Mouse (Mus musculus): ENCODE measurements around the gene Edem2. TPM values are rescaled to one million over a fixed set of nuclear protein-coding genes. Genes with fewer than 3 reads are reported as not detected.
"Not testable (repeated sequence)": the region's sequence is repeated elsewhere in the genome, so short reads cannot be mapped to it uniquely, and the experiment has no call there.

The Edem2 gene
- polyA plus RNA-seq, 1 experiment from 2014 or later, result 33.7 TPM

DNA sequence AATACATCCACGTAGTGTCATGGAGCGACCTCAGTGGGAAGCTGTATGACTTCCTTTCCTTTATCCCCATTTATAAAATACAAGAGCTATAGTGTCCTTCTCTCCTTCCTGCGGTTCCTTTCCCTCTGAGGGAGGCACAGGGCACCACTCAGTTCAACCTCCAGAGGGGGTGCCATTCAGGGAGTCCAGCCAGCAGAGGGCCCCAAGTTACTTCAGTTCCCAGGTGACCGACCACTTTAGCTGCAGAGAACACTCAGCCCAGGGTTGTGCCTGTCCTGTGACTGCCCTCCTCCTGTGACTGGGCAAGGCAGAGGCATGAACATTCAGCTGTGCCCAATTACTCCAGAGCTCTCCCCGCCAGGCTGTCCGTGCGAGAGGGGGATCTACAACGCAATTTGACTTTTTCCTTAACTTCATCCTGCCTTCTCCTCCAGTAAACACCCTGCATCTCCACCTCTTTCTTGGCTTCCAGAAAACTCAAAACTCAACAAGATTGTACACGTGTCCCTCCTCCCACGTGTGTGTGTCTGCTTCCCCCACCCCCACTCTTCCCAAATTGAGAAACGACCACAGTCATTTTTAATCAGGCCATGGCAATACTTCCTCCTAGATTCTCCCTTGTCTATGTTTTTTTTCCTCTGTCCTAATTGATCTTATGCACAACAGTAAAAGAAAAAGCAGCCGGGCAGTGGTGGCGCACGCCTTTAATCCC, 27.7 kb upstream of the Edem2 start:
- no peak for ATAC-seq (ENCODE audit: insufficient number of reproducible peaks, low FRiP score, low TSS enrichment, low read depth)
- Histone ChIP-seq H3K4me2 (no peak overlapping the region), H3K27me3 (no peaks in the 10 kb centered on the region; the same call in 1 of the 2 replicates), H3K9me3 (no peaks in the 10 kb centered on the region), H3K4me3 (no peak overlapping the region), H3K27ac (no peak overlapping the region), H3K9ac (no peak overlapping the region), H3K4me1 (no peaks in the 10 kb centered on the region), H3K36me3 (no peaks in the 10 kb centered on the region)
- 48% methylated on average over 14 of the region's 14 CpGs for WGBS

DNA sequence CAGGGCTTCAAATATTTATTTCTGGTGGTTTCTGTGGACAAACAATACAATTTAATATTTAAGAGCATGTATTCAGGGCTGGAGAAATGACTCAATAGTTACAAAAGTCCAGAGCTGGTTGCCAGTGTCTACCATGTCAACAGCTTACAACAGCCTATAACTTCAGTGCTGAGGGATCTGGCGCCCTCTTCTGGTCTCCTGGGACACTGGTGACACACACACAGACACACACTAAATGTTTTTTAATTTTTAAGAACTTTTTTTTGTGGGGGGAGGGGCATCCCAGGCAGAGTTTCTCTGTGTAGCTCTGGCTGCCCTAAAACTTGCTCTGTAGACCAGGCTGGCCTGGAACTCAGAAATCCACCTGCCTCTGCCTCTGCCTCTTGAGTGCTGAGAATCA, 26.5 kb upstream of the Edem2 start:
- H3K27ac ChIP-seq, result no peak overlapping the region
- 8% methylated on average over 1 of the region's 1 CpGs for WGBS
- H3K4me2 ChIP-seq, result no peak overlapping the region
- H3K4me3 ChIP-seq, result no peak overlapping the region
- H3K27me3 ChIP-seq, result peaks cover 3% of the 10 kb centered on the region; the same call in 1 of the 2 replicates
- H3K36me3 ChIP-seq, result no peaks in the 10 kb centered on the region
- H3K9me3 ChIP-seq, result no peaks in the 10 kb centered on the region
- H3K9ac ChIP-seq, result no peak overlapping the region
- peaks cover 5% of the 10 kb centered on the region for H3K4me1 ChIP-seq
- ATAC-seq (ENCODE audit: insufficient number of reproducible peaks, low FRiP score, low TSS enrichment, low read depth), result no peak

DNA sequence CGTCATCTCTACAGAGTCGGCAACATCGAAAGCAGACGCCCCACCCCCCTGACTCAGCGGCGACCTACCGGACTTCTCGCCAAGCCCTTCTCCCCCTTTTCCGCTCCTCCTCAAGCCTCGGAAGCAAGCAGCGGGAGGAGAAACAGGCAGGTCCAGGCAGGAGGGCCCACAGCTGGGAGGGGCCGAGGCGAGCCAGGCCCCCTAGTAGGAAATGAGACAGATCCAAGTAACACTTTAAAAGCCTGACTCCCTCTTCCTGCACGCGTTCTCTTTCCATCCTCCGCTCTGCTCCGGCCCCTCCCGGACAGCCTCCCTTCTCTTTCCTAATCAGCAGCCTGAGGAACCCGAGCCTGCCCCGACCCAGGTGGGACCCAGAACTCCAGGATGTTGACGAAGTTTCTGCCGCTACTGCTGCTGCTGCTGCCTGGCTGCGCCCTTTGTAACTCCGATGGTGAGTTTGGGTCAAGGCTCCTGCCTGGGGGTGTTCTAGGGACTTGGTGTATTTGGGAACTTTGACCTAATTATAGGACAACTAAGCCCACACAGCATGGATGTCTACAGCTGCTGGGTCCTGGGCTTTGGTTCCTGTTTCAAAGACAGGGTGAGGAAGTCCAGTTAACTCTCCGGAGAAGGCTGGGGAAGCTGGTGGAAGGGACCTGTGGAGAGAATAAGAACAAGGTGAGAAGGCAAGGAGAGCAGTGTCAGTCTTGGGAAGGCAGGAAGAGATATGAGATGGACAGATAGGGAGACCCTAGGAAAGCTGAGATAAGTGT, 21.9 kb upstream of the Edem2 start, which contains the start of gene Procr:
Gene Procr (plus strand): TSS at position 104 of the 773 bp plus-strand sequence.
- peak within 1 kb of the TSS; percentile 40; the same call in 1 of the 2 replicates for H3K9ac ChIP-seq
- no peaks in the 10 kb centered on the region for H3K36me3 ChIP-seq
- ATAC-seq (ENCODE audit: insufficient number of reproducible peaks, low FRiP score, low TSS enrichment, low read depth), result peak; percentile 75; the same call in 1 of the 2 replicates
- H3K27me3 ChIP-seq, result peaks cover 3% of the 10 kb centered on the region; the same call in 1 of the 2 replicates
- no peak within 1 kb of the TSS for H3K27ac ChIP-seq
- no peaks in the 10 kb centered on the region for H3K9me3 ChIP-seq
- H3K4me3 ChIP-seq, result peak within 1 kb of the TSS; percentile 41
- peak within 1 kb of the TSS; percentile 68 for H3K4me2 ChIP-seq
- 2% methylated on average over 25 of the region's 25 CpGs for WGBS
- H3K4me1 ChIP-seq, result peaks cover 5% of the 10 kb centered on the region

DNA sequence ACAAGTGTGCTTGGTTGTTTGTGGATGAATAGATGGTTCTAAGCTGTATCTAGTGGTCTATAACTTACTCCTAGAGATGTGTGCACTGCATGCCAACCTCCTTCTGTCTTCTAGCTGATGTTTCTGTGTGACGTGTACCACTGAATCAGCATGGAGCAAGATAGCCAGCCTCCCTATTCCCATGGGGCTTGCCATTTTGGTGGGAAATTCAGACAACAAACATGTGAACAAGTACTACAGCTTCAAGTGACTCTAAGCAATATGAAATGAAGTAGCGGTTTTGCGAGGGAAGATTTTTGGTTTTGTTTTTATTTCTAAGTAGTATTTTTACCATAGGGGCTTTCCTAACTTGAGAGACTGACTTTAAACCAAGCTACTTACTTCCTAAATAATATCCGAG, 20.1 kb upstream of the Edem2 start:
- H3K27me3 ChIP-seq, result peaks cover 3% of the 10 kb centered on the region; the same call in 1 of the 2 replicates
- no peak overlapping the region for H3K27ac ChIP-seq
- ATAC-seq (ENCODE audit: insufficient number of reproducible peaks, low FRiP score, low TSS enrichment, low read depth), result no peak
- no peak overlapping the region for H3K9ac ChIP-seq
- H3K9me3 ChIP-seq, result no peaks in the 10 kb centered on the region
- no peak overlapping the region for H3K4me2 ChIP-seq
- WGBS, result 88% methylated on average over 4 of the region's 4 CpGs
- H3K36me3 ChIP-seq, result no peaks in the 10 kb centered on the region
- H3K4me3 ChIP-seq, result no peak overlapping the region
- H3K4me1 ChIP-seq, result peaks cover 5% of the 10 kb centered on the region

DNA sequence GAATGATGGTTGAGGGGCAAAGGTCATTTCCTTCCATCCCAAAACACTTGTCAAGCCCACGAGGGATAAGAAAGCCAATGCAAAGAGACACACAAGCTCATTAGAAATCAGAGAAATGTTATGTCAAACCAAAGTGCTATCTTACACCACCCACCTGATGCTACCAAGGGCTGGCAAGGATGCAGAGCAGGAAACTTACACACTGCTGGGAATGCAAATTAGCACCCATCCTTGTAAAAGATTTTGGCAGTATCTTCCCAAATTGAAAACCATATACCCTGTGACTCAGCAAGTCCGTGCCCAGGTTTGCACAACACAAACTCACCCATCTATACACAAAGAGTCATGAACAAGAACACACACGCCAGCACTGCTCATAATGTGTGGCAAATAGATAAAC, 16.2 kb upstream of the Edem2 start:
- H3K9ac ChIP-seq, result no peak overlapping the region
- no peak overlapping the region for H3K27ac ChIP-seq
- H3K4me3 ChIP-seq, result no peak overlapping the region
- no peak overlapping the region for H3K4me2 ChIP-seq
- no peaks in the 10 kb centered on the region for H3K27me3 ChIP-seq
- 61% methylated on average over 3 of the region's 3 CpGs for WGBS
- no peaks in the 10 kb centered on the region for H3K36me3 ChIP-seq
- no peaks in the 10 kb centered on the region for H3K9me3 ChIP-seq
- ATAC-seq (ENCODE audit: insufficient number of reproducible peaks, low FRiP score, low TSS enrichment, low read depth), result no peak
- peaks cover 6% of the 10 kb centered on the region for H3K4me1 ChIP-seq

DNA sequence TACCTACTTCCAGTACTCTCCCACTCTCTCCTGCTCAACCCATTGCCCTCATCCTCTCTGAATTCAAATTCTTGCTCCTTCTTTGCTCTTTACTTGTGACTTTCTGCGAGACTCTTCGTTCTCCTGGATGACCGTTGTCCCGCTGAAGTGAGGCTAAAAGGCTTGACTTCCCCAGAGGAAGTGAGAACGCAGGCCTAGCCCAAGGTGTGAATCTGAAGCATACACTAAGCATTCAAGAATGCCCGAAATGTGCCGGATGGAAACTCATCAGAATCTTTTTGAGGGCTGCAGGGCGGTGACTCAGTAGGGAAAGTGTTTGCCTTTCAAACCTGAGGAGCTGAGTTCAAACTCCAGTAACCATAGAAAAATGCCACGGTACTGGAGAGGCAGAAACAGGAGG, 14.1 kb upstream of the Edem2 start:
- no peaks in the 10 kb centered on the region for H3K36me3 ChIP-seq
- no peak overlapping the region for H3K4me2 ChIP-seq
- 77% methylated on average over 9 of the region's 9 CpGs for WGBS
- H3K27me3 ChIP-seq, result no peaks in the 10 kb centered on the region
- no peak for ATAC-seq (ENCODE audit: insufficient number of reproducible peaks, low FRiP score, low TSS enrichment, low read depth)
- H3K9ac ChIP-seq, result no peak overlapping the region
- no peak overlapping the region for H3K4me3 ChIP-seq
- no peaks in the 10 kb centered on the region for H3K9me3 ChIP-seq
- 0 out of 2 replicates have a peak overlapping the region, but pooled peaks have one; percentile 9 for H3K27ac ChIP-seq
- H3K4me1 ChIP-seq, result peaks cover 6% of the 10 kb centered on the region

DNA sequence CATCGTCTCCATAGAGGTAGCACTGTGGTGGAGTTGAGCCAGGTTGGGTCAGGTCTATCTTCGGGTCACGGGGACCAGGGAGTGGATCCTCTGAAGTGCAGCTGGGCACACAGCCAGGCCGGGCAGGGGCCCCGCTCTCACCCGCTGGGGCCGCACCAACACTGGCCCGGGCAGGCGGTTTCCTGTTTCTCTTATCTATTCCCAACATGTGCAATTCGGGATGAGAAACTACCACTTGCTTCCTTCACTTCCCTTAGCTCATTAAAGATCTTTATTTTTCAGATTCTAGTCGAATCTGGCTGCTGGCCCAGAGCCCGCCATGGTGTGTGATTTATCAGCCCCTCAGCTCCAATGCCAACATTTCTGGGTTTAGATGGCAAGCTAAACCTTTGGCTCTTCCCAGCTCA, 13.7 kb upstream of the Edem2 start:
- no peaks in the 10 kb centered on the region for H3K9me3 ChIP-seq
- 0 out of 2 replicates have a peak overlapping the region, but pooled peaks have one; percentile 9 for H3K27ac ChIP-seq
- H3K36me3 ChIP-seq, result no peaks in the 10 kb centered on the region
- peaks cover 6% of the 10 kb centered on the region for H3K4me1 ChIP-seq
- ATAC-seq (ENCODE audit: insufficient number of reproducible peaks, low FRiP score, low TSS enrichment, low read depth), result no peak
- H3K4me2 ChIP-seq, result no peak overlapping the region
- H3K4me3 ChIP-seq, result no peak overlapping the region
- no peaks in the 10 kb centered on the region for H3K27me3 ChIP-seq
- WGBS, result 65% methylated on average over 12 of the region's 12 CpGs
- no peak overlapping the region for H3K9ac ChIP-seq

DNA sequence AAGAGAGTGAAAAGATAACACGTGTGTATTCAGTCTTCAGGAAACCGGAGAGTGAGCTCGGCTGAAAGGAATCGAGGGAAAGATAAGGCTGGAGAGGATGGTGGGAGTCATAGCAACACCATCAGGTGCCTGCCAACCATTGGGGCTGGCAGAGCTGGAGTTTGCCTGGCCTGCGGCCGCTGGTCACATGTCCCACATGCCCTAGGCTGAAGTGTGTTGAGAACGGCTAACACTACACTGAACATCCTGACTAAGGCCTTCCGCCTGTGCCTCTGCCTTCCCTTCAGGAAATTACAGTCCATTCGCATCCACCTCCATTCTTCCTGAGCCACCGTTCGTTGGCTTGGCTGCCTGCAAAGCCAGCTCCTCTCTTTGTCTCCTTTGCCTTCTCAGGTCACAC, 12.9 kb upstream of the Edem2 start:
- Histone ChIP-seq H3K9ac (no peak overlapping the region), H3K4me1 (peaks cover 6% of the 10 kb centered on the region), H3K4me3 (no peak overlapping the region), H3K9me3 (no peaks in the 10 kb centered on the region), H3K36me3 (no peaks in the 10 kb centered on the region), H3K27ac (no peak overlapping the region), H3K4me2 (no peak overlapping the region), H3K27me3 (no peaks in the 10 kb centered on the region)
- WGBS, result 82% methylated on average over 11 of the region's 11 CpGs
- ATAC-seq (ENCODE audit: insufficient number of reproducible peaks, low FRiP score, low TSS enrichment, low read depth), result no peak

DNA sequence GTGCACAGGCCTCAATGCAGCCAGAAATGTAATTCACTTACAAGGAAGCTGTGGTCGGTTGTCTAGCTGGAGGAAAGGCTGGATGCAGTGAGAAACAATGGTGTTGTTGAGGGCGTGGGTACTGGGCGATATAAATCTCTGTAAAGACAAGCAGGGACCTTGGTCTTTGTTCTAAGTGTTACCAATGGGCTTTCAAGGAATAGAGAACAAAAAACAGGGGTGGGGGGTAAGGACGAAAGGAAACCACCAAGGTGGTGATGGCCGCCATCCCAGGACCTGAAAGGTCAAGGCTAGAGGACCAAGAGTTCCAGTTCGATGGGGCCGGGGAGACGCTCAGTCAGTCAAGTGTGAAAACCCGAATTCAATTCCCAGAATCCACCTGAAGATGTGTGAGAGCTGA, 8.5 kb upstream of the Edem2 start:
- H3K36me3 ChIP-seq, result no peaks in the 10 kb centered on the region
- H3K9ac ChIP-seq, result no peak overlapping the region
- no peaks in the 10 kb centered on the region for H3K27me3 ChIP-seq
- no peak overlapping the region for H3K27ac ChIP-seq
- no peak overlapping the region for H3K4me3 ChIP-seq
- H3K4me1 ChIP-seq, result peaks cover 1% of the 10 kb centered on the region
- H3K9me3 ChIP-seq, result no peaks in the 10 kb centered on the region
- ATAC-seq (ENCODE audit: insufficient number of reproducible peaks, low FRiP score, low TSS enrichment, low read depth), result no peak
- H3K4me2 ChIP-seq, result no peak overlapping the region
- WGBS, result 75% methylated on average over 9 of the region's 9 CpGs

DNA sequence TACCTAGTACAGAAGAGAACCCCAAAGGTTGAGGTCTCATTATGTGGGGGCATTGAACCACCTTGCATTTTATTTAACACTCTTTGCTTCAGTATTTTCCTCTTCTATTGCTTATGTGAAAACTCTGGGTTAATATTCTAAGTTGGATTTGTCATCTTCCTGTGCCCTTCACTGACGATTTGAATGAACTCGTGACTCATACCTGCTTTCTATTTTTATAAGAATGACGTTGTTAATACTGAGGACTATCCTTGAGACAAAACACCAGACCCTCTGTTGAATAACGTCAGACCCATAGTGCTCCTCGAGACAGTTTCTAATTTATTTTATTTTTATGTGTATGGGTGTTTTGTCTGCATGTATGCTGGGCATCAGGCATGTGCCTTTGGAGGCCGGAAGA, 7.7 kb upstream of the Edem2 start:
- 77% methylated on average over 6 of the region's 6 CpGs for WGBS
- H3K36me3 ChIP-seq, result no peaks in the 10 kb centered on the region

DNA sequence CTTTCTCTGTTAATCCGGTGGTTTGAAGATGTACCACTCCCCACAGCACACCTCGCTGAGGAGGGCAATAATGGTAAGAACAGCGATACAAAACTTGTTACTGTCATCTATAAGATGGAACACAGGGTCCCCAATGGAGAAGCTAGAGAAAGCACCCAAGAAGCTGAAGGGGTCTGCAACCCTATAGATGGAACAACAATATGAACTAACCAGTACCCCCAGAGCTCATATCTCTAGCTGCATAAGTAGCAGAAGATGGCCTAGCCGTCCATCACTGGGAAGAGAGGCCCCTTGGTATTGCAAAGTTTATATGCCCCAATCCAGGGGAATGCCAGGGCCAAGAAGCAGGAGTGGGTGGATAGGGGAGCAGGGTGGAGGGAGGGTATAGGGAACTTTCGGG, 6.5 kb upstream of the Edem2 start, which contains the start of gene Gm17581:
Gene Gm17581 (minus strand): TSS at position 101 of the 400 bp plus-strand sequence.
- H3K9me3 ChIP-seq; H3K27ac ChIP-seq; H3K4me1 ChIP-seq; H3K27me3 ChIP-seq; H3K4me3 ChIP-seq; H3K4me2 ChIP-seq; H3K36me3 ChIP-seq; H3K9ac ChIP-seq; ATAC-seq (ENCODE audit: insufficient number of reproducible peaks, low FRiP score, low TSS enrichment, low read depth): not testable (repeated sequence)
- WGBS, result 83% methylated on average over 5 of the region's 5 CpGs

More for the DNA sequence above, 7.7 kb upstream of the Edem2 start:
- Histone ChIP-seq H3K9me3 (no peaks in the 10 kb centered on the region), H3K4me1 (no peaks in the 10 kb centered on the region), H3K27ac (no peak overlapping the region), H3K4me2 (no peak overlapping the region), H3K4me3 (no peak overlapping the region), H3K9ac (no peak overlapping the region), H3K27me3 (no peaks in the 10 kb centered on the region)
- ATAC-seq (ENCODE audit: insufficient number of reproducible peaks, low FRiP score, low TSS enrichment, low read depth), result no peak

DNA sequence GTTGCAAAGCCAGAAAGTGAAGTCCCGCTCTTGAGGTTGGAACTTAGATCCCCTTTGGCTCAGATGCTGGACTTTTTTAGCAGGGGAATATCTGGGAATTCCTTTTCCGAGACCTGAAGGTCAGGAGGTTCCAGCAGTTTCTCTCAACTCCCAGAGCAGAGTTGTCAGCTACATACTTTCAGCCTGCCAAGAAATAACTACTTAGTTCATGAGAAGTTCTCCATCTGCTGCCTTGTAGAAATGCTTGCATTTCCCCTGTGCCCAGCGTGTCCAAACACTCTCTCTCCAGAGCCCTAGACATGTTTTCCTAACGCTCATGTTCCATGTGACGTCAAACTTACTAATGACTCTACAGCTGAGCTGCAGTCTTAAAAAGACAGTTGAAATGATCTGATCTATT, 5.8 kb upstream of the Edem2 start:
- no peak overlapping the region for H3K9ac ChIP-seq
- ATAC-seq (ENCODE audit: insufficient number of reproducible peaks, low FRiP score, low TSS enrichment, low read depth), result no peak
- no peaks in the 10 kb centered on the region for H3K27me3 ChIP-seq
- H3K9me3 ChIP-seq, result no peaks in the 10 kb centered on the region
- H3K4me3 ChIP-seq, result no peak overlapping the region
- H3K36me3 ChIP-seq, result no peaks in the 10 kb centered on the region
- H3K27ac ChIP-seq, result no peak overlapping the region
- H3K4me2 ChIP-seq, result no peak overlapping the region
- 70% methylated on average over 5 of the region's 5 CpGs for WGBS
- H3K4me1 ChIP-seq, result no peaks in the 10 kb centered on the region
